Mouse (Mus musculus) left cerebral cortex, postnatal 36 days (tissue): Measurements from ENCODE around the gene Cpsf4. TPM values are rescaled to one million over a fixed set of nuclear protein-coding genes. Genes with fewer than 3 reads are reported as not detected.
"Not testable (repeated sequence)": the region's sequence is repeated elsewhere in the genome, so short reads cannot be mapped to it uniquely, and the experiment has no call there.

Experiments used
- DNase-seq, 2 experiments: peaks; one replicate each; pipeline ENCODE4 v3.0.0; 2021 to 2022; ENCODE audit warnings: low spot score in 2 of 2, mixed read lengths in 1 of 2
- intact Hi-C: fragments of 180-260 bp; cut with DNase I; formaldehyde crosslinking; loops from one replicate; pipeline ENCODE4 v1.15.1; 2025
- total RNA-seq, 2 experiments: library from RNA; stranded (reverse); gene quantifications; 2 replicates each; pipeline ENCODE4 v1.2.3; 2021

Cpsf4 gene
- total RNA-seq, 2 experiments from 2014 or later = 23.2 to 26.9 TPM

DNA sequence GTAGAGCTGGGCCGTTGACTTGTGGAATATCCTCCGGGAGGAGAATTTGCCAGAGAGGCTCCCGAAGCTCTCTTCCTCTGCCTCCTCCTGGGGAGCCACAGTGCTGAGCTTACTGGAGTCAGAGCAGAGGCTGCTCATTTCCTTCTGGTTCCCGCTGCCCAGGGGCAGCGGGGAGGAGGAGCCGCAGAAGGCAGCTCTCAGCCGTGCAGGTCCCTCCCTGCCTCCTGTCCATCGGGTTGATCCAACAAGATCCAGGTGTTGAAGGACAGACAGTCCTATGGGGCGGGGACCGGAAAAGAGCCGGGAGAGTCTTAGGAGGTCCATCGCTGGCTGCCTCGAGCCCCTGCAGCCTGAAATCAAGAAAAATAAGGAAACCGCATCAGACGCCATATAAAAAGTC, 1.8 kb upstream of the Cpsf4 start:
- DNase-seq = no peak
- intact Hi-C loops = no loop called here

DNA sequence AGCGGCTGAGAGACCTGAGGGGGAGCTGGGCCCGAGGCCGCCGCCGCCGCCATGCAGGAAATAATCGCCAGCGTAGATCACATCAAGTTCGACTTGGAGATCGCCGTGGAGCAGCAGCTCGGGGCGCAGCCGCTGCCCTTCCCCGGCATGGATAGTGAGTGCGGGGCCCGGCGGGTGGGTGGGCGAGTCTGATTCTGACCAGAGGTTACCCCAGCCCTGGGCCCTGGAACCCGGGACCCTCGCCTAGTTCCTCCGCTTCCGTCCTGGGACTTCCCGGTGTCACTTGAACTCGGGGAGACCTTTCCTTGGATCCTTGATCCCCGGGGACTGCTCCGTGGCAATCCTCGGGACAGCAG, 271 bp downstream of the Cpsf4 start:
- DNase-seq = no peak
- intact Hi-C loops = loop anchor here (2.0 kb wide), 1 partner anchor 26 kb away; the partner anchor contains the start of genes Bud31 and Pdap1

DNA sequence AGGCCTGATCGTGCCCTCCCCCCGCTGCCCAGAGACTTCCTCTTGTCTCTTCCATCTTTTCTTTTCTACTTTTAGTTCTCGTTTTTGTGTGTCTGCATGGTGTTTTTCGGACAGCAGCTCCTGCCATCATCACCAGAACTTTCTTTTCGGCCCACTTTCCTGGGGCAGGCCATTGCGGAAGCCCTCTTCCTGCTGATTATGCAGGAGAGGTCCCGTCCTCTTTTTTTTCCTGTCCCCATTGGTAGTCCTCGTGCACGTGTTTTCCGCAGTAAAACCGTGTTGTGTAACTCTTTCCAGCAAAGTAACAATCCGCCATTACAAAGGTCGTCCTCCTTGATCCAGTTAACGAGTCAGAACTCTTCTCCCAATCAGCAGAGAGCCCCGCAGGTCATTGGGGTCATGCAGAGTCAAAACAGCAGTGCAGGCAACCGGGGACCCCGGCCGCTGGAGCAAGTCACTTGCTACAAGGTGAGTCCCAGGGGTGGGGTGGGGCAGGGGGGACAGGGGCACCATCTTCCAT, 11.5 kb downstream of the Cpsf4 start:
- intact Hi-C loops = no loop called here
- no peak for DNase-seq

DNA sequence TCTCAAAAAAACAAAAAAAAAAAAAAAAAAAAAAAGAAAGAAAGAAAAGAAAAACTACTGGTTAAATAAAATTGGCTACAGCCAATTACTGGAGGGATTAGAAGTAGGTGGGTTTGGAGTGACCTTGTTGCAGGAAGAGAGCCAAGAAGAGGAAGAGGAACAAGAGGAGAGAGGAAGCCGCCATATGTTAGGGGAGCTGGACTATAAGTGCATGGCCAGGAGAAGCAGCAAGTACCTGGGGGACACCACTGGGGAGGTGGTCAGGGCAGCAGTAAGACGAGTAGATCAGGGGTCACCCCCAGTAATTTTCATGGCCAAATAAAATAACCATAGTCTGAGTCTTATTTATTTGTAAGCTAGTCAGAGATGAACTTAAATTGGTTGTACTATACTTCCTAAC, 18.2 kb downstream of the Cpsf4 start:
- DNase-seq = no peak
- intact Hi-C loops = no loop called here

DNA sequence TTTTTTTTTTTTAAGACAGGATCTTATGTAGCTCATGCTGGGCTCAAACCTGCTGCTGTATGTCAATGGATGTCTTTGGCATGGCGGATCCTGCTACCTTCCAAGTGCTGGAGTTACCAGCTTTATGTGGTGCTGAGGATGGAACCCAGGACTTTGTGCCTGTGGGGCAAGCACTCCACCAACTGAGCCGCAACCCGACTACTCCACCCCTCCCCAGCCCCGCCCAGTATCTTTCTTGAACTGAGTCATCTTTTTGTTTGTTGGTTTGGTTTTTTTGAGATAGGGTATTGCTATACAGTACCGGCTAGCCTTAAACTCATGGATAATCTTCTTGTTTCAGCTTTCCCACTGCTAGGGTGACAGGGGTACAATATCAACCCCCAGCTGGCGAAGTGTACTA, 22.4 kb downstream of the Cpsf4 start:
- intact Hi-C loops = no loop called here
- DNase-seq = no peak

DNA sequence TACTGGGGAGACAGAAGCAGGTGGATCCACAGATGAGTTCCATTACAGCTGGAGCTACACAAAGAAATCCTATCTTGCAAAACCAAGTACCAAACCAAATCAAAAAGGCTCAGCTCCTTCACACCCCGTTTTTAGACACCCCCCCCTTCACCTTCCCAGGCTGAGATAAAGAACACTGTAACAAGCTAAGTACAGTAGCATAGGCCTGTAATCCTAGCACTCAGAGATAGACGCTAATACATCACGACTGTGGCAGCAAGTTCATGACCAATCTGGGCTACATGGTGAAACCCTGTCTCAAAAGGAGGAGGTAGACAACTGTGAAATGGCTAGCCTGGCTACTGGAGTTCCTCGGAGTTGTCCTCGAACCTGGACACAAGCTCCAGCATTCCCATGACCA, 23.4 kb downstream of the Cpsf4 start:
- intact Hi-C loops = no loop called here
- DNase-seq = no peak

DNA sequence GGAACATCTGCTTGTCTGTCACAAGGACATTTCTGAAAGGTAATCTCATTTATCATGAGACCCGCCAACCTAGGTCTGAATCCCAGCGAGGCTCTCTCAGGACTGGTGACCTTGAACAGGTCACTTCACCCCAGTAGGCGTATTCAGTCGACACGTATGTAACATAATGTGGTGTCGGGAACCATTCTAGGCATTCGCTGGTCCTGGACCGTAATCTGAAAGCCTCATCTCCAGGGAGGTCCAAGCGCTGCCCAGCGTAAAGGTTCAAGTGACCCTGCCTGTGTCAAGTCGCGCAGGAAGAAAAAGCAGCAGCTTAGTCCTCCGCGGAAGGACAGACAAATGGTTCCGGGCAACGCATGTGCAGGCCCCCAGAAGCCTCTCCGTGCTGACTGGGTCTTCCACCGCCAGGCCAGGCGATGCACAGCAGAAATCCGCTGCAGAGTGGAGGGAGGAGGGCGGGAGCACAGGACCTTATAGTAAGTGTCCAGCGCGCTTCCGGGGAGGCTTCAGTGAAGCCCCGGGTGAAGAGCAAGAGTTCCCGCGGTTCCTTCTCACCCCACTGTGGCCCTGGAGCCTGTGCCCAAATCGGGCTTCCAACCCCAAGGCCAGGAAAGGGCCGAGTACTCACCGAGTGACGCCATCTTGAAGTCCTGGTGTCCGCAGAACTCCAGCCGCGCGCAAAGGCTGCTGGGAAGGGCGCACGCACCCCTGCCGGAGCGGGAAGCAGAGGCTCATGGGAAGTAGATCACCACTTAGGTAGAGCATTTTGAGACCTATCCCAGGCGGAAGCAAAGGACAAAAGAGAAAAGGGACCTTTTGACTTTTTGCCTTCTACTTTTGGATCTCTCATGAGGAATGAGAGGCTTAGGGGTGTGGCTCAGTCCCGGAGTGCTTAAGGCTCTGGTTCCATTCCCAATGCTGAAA, 24.1 kb downstream of the Cpsf4 start:
- DNase-seq = peak; percentile 91 to 93
- intact Hi-C loops = no loop called here

DNA sequence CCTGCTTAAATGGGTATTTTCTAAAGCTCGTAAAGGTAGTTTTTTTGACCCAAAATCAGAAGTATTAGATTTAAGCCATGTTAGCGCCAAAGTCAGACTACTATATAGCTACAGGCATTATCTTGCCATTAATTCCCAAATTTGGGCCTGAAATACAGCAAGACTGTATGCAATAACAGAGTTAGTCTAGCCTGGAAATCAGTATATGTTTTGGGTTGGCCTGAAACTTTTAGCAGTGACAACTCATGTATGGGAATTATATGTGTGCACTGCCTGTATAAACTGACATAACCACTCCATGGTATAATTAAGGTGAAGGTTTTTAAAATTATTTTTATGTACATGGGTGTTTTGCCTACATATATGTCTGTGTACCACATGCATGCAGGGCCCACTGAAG, 24.9 kb downstream of the Cpsf4 start, which contains the start of gene Atp5j2:
Gene Atp5j2, minus strand, starts transcription at position 101 of the 400 bp plus-strand sequence.
- intact Hi-C loops = no loop called here
- no peak for DNase-seq

DNA sequence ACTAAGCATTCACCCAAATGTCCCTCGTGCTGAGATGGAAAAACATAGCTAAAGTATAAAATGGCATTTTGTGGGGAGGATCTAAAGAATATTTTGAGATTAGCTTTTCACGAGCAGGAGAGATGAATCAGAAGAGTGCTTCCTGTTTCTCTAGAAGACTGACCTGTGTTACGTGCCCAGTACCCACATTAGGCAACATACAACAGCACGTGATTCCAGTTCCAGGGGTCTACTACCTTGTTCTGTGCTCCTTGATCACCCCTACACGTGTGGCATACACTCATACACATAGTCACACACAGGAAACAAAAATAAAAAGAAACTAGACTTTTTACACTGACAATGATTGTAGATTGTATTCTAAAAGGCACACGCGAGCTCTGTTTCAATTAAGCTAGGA, 33.4 kb downstream of the Cpsf4 start:
- intact Hi-C loops = no loop called here
- DNase-seq = no peak

DNA sequence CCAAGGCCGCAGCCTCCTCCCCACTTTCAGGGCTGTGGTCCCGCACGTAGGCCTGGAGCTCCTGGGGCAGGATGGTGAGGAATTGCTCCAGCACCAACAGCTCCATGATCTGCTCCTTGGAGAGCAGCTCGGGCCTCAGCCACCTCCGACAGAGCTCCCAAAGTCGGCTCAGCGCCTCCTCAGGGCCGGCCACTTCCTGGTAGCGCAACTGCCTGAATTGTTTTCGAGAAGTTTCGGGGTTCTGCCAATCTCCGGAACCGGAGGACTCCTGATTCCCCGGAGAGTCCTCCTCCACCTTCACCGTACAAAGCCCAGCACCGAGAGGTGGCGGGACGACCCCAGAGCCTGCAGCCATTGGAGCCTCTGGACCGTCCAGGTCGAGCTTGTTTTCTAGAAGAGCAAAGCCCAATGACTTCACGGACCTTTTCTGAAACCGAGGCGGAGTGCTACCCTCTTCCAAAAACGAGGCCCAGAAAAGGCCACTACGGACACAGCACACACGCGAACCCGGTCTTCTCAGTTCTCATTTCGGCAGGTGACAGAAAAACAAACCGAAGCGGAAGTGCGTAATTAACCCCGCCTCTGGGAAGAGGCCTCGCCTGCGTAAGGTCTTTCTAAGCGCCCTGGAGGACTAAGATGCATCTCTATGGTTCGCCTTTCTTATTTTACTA, 34.4 kb downstream of the Cpsf4 start, which contains the start of gene Zkscan14:
Gene Zkscan14, minus strand, starts transcription at position 548 of the 671 bp plus-strand sequence.
- intact Hi-C loops = no loop called here
- peak; percentile 74 for DNase-seq

DNA sequence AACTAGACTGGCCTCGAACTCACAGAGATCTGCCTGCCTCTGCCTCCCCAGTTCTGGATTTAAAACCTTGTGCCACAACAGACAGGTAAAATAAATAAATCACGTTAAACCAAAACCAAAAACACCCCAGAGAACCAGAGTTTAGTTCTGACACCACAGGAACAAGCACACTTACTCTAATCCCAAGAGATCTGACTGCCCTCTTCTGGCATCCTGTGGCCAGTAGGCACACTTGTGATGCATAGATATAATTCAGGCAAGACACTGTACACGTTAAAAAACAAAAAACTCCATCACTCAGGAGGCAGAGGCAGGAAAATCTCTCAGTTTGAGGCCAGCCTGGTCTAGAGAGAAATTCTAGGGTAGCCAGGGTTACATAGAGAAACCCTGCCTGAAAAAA, 35.4 kb downstream of the Cpsf4 start:
- intact Hi-C loops = no loop called here
- DNase-seq = no peak

DNA sequence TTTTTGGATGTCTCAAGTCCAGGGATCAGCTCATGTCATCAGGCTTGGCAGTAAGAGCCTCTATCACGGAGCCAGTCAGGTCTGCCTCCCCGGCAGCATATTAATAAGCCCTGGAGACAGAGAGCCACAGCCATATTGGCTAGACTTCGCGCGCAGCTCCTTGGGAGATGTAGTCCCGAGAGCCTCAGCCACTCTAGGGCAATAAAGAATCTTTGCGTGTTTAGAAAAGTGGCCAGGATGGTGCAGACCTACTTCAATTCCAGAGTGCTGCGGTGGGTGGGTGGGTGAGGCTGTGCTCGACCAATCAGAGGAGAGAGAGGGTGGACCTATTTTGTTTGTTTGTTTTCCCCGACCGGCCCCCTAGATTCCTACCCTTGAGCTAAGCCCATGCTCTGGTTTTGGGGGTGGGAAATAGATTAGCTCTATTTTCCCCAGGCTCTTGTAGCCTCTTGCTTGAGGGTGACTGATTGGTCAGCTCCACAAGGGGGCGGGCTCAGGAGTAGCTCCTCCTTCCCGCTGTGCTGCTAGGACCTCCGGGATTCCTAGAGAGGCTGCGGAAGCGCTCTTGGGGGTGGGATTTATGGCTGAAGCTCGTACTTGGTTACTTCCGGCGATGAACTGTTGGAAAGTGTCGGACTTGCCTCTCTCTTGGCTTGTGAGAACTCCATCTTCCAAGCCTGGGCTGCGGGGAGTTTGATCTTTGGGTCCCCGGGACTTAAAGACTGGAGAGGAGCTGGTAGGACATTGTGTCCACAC, 37.1 kb downstream of the Cpsf4 start, which contains the start of gene Zkscan5:
Gene Zkscan5, plus strand, starts transcription at position 627 of the 756 bp plus-strand sequence.
- DNase-seq = peak; percentile 95 to 96
- intact Hi-C loops = loop anchor here (2.0 kb wide), 2 partner anchors 27 to 77 kb away; partner anchors contain the start of genes Zfp655 and Zscan25

DNA sequence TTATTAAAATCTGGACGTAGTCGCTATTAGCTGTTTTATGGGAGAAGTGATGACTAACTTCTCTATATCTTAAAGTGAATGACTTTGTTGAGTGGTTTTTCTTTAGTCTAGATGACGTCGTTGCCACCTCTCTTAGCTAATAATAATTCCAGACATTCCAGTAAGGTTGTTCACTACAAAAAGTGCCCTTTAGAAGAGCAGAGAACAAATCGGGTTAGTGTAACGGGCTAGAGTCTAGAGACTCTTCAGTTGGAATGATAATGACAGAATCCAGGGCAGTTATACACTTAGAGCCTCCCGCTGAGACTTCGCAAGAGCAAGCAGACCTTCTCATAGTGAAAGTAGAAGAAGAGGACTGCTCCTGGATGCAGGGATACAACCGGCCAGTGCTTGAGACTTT, 38.0 kb downstream of the Cpsf4 start:
- intact Hi-C loops = loop anchor here (2.0 kb wide), 2 partner anchors 26 to 76 kb away; partner anchors contain the start of genes Zfp655 and Zscan25
- DNase-seq = no peak

DNA sequence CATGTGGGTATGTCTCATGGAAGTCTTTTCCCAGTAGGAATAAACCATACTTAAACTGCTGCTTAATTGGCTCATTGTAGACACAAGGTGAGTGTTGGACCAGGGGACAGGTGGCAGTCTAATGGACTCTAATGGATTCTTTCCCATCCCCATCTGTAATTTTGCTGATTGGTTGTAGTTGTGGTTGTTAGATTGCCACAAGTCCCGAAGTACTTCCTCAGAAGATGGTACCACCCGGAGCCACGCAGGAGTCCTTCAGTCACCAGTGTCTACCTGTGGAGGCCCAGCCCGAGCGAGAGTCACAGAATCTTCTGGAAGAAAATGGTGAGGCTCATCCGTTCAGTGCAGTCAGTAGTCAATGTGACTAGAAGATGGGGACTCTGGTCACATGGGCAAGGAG, 40.4 kb downstream of the Cpsf4 start:
- no peak for DNase-seq

DNA sequence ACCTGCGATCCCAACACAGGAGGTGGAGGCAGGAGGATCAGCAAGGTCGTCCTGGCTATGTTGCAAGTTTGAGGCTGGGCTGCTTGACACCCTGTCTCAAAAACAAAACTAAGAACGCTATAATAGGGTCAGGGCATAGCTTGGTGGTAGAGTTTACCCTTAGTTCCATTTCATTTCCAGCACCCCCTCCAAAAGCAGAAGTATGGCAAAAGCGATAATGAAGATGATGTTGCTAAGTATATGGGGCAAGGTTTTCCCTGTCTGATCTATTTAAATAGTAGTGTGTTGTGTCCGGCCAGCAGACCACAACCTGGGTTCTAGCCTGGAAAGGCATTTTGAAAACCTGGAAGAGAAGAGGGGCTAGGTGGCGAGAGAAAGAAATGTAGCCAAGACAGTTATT, 40.9 kb downstream of the Cpsf4 start:
- intact Hi-C loops = no loop called here
- DNase-seq = no peak

More for the DNA sequence above, 40.4 kb downstream of the Cpsf4 start:
- intact Hi-C loops = no loop called here

DNA sequence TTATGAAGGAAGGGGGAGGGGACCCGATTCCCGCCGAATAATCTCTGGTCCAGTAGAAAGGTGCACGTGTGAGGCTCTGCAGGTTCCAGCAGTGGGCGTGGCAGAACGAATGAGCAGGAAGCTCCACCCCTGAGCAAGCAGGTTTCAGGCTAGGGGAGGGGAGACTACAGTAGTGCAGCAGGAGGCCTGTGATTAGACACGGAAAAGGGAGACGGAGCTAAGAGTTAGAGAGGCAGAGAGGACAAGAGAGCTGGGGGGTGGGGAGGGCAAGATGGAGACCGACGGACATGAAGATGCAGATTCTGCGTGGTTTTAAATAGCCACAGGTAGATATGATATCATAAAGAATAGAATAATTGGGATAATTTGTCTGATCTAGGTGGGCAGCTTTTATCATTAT, 41.4 kb downstream of the Cpsf4 start:
- intact Hi-C loops, DNase-seq: not testable (repeated sequence)

DNA sequence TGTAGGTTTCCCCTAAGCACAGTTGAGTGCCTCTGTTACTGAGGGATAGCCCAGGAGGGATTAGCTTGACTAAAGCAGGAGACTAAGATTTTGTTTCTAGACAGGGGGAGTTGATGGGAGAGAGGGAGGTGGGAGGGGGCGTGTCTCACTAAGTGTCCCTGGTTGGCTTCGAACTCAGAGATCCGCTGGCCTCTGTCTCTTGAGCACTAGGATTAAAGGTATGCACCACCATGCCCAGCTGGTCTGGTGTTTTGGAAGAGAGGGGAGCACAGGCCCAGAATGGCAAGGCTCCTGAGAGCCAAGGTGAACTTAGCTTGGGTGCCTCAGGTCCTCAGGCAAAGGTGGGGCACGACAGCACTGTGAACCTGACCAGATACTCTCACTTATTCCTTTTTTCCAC, 44.3 kb downstream of the Cpsf4 start:
- intact Hi-C loops = no loop called here
- DNase-seq = no peak

DNA sequence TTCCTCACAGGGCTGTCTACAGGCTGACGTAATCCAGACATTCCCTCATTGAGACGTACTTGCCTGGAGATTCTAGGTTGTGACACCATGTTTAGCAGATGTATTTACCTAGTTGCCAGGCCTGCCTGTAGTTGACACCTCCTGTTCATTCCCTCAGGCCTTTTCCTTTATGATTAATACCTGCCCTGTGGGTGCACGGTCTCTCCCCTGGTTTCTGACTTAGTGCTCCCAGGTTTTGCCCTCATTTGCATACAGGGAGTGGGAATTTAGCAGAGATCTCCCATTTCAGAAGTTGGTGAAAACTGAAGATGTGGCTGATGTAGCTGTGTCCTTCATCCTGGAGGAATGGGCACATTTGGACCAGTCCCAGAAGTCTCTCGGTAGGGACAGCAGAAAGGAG, 45.2 kb downstream of the Cpsf4 start:
- no peak for DNase-seq
- intact Hi-C loops = no loop called here

DNA sequence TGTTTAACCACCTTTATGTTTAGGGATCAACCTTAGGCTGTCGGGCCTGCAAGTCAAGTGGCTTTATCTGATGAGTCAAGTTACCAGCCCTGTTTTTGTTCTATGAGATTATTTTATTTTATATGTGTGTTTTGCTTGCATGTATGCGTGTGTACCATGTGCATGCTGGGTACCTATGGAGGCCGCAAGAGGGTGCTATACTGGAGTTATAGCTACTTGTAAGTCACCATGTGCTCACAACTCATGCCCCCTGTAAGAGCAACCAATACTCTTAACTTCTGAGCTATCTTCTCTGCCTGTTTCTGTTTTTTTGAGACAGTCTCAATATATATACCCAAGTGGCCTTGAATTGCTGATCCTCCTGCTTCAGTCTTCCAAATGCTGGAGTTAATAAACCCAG, 46.5 kb downstream of the Cpsf4 start:
- DNase-seq = no peak
- intact Hi-C loops = no loop called here

DNA sequence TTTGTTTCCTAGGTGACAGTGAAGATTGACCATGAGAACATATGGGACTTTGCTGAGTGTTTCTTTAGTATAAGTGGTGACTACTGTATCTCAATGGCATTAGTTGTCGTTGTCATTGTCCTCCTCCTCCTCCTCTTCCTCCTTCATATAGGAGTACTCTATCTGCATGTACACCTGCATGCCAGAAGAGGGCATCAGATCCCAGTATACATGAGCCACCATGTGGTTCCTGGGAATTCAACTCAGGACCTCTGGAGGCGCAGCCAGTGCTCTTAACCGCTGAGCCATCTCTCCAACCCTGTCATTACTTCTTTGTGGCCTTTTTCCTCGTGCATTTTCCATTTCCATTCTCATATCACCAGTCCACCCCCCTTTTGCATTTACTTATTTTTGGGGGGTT, 47.7 kb downstream of the Cpsf4 start:
- no peak for DNase-seq
- intact Hi-C loops = no loop called here
